Mouse (Mus musculus) C2C12 (cell line): ENCODE data around the gene Ap1m1. TPM values are rescaled to one million over a fixed set of nuclear protein-coding genes. Genes with fewer than 3 reads are reported as not detected.
A peak's percentile ranks its signal among the peaks of the same experiment; 100 is the strongest.

Experiments
- H3K27me3 ChIP-seq: one replicate; pipeline ENCODE4 v1.6.1; 2011; ENCODE audit not compliant: control insufficient read depth, insufficient read depth, insufficient read length
- H3K36me3 ChIP-seq: one replicate; pipeline ENCODE4 v1.6.1; 2011; ENCODE audit not compliant: control insufficient read depth, insufficient read depth
- H3K4me3 ChIP-seq: one replicate; pipeline ENCODE4 v1.5.1; 2011; ENCODE audit warnings: mild to moderate bottlenecking, control low read depth; ENCODE audit not compliant: poor library complexity, insufficient read depth, severe bottlenecking
- H3K79me2 ChIP-seq: one replicate; pipeline ENCODE4 v1.6.1; 2011; ENCODE audit not compliant: control insufficient read depth, insufficient read depth
- H3K79me3 ChIP-seq: one replicate; pipeline ENCODE4 v1.6.1; 2011; ENCODE audit warnings: low read depth, control low read depth
- H3ac ChIP-seq: one replicate; pipeline ENCODE3; 2011; ENCODE audit warnings: low read depth; ENCODE audit not compliant: control insufficient read depth, insufficient read length
- CEBPB ChIP-seq: IDR thresholded peaks from one replicate; pipeline ENCODE4 v1.6.1; 2011; ENCODE audit warnings: low read depth, mild to moderate bottlenecking, control low read depth, moderate library complexity
- CTCF ChIP-seq: IDR thresholded peaks from one replicate; pipeline ENCODE4 v1.5.1; 2011; ENCODE audit not compliant: control insufficient read depth, insufficient read depth, insufficient read length
- FOSL1 ChIP-seq: IDR thresholded peaks from one replicate; pipeline ENCODE4 v1.8.0; 2011; ENCODE audit warnings: mild to moderate bottlenecking, low read length; ENCODE audit not compliant: poor library complexity, insufficient read depth, severe bottlenecking
- MAX ChIP-seq: IDR thresholded peaks from one replicate; pipeline ENCODE4 v1.6.1; 2011; ENCODE audit warnings: mild to moderate bottlenecking, control low read depth
- MYOD1 ChIP-seq: IDR thresholded peaks from one replicate; pipeline ENCODE4 v1.6.1; 2011; ENCODE audit warnings: low read depth; ENCODE audit not compliant: control insufficient read depth, insufficient read length
- MYOG ChIP-seq: IDR thresholded peaks from one replicate; pipeline ENCODE4 v1.6.1; 2011; ENCODE audit not compliant: control insufficient read depth, insufficient read length; ENCODE audit errors: extremely low read depth
- USF1 ChIP-seq: IDR thresholded peaks from one replicate; pipeline ENCODE4 v1.6.1; 2011; ENCODE audit warnings: low read depth, mild to moderate bottlenecking, control low read depth, moderate library complexity
- long read RNA-seq, 2 experiments: library from polyadenylated mRNA; unstranded; transcript quantifications; one replicate each; pipeline ENCODE4 v2.0.0; 2019 to 2020
- polyA plus RNA-seq: library from polyadenylated mRNA; unstranded; fragments of >200 nt; fragmentation: generic; extraction: Trizol; gene quantifications from one replicate; pipeline ENCODE4 v1.2.1, GENCODE M21; 2012; ENCODE audit warnings: missing spikeins

Gene Ap1m1
- polyA plus RNA-seq, result 77.7 TPM
- long read RNA-seq, experiment 1, transcript Ap1m1-201 (12 exons, 2,084 nt), result major isoform, 103 of 126 reads
- long read RNA-seq, experiment 1, partial matches to known transcripts, result 7 of 126 reads
- long read RNA-seq, experiment 1, other reads (novel, unspliced or antisense), result 16 of 126 reads
- long read RNA-seq, experiment 2, transcript Ap1m1-201 (12 exons, 2,084 nt), result major isoform, 671 of 708 reads
- long read RNA-seq, experiment 2, partial matches to known transcripts, result 6 of 708 reads
- long read RNA-seq, experiment 2, other reads (novel, unspliced or antisense), result 31 of 708 reads

GRCm38 (mm10) chr8:72239499-72240402, at the start of gene Ap1m1:
TSS of gene Ap1m1 (plus strand) at chr8:72240018.
- Histone ChIP-seq H3K79me2 (peaks cover 39% of the 10 kb centered on the region), H3K36me3 (no peaks in the 10 kb centered on the region), H3K27me3 (no peaks in the 10 kb centered on the region), H3K4me3 (peak within 1 kb of the TSS; percentile 69), H3K79me3 (peaks cover 26% of the 10 kb centered on the region), H3ac (peak within 1 kb of the TSS; percentile 97)
- TF ChIP-seq MAX (peak; percentile 75), CTCF (peak; percentile 39), FOSL1 (no peak), CEBPB (no peak), MYOD1 (peak; percentile 16), USF1 (no peak)

DNA sequence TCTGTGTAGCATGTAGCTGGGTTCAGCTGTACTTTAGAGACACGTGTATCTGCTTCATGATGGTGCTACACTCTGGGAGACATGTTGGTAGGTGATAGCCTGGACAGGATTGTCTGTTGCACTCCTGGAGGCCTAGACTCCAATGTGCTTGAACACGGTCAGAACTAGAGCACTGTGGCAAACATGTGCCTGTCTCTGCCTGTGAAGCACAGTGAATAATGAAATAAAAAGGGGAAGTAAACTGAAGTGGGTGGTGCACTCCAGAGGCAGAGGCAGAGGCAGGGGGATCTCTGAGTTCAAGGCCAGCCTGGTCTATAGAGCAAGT, 49.6 kb upstream of the Ap1m1 start:
- H3K79me2 ChIP-seq, result no peaks in the 10 kb centered on the region
- H3K27me3 ChIP-seq, result no peaks in the 10 kb centered on the region
- H3K79me3 ChIP-seq, result no peaks in the 10 kb centered on the region
- TF ChIP-seq CEBPB, result no peak
- TF ChIP-seq USF1, result no peak
- TF ChIP-seq CTCF, result no peak
- TF ChIP-seq MAX, result no peak
- TF ChIP-seq MYOG, result no peak
- TF ChIP-seq MYOD1, result no peak
- TF ChIP-seq FOSL1, result no peak
- H3K36me3 ChIP-seq, result no peaks in the 10 kb centered on the region
- H3ac ChIP-seq, result no peak overlapping the region
- H3K4me3 ChIP-seq, result no peak overlapping the region

DNA sequence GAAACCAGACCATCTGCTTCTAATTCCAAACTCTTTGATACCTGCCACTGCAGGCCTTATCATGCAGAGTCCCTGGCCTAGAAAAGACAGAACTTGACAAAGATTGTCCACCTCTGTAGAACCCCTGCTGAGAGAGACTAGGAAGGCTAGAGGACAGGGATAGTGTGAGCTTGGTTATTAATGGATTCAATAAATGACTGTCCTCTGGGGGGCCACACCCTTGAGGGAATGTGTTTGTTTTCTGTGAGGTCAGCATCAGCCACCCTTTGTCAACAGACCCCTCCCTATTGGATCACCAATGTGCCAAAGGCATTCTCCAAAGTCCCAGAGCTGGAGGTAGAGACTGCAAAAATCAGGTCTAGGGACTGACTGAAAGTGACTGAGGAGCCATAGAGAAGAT, 47.8 kb upstream of the Ap1m1 start:
- Histone ChIP-seq H3K27me3 (no peaks in the 10 kb centered on the region), H3K36me3 (no peaks in the 10 kb centered on the region), H3K79me3 (no peaks in the 10 kb centered on the region), H3K4me3 (no peak overlapping the region), H3ac (no peak overlapping the region), H3K79me2 (no peaks in the 10 kb centered on the region)
- TF ChIP-seq CTCF, result no peak
- no peak for TF ChIP-seq FOSL1
- TF ChIP-seq CEBPB, result no peak

- no peaks in the 10 kb centered on the region for H3K36me3 ChIP-seq
- no peak for TF ChIP-seq MAX
- TF ChIP-seq MYOG, result no peak
- TF ChIP-seq FOSL1, result no peak
- no peak for TF ChIP-seq USF1
- TF ChIP-seq MYOD1, result no peak
- no peak for TF ChIP-seq CTCF
- TF ChIP-seq CEBPB, result no peak
- no peak overlapping the region for H3ac ChIP-seq
- no peaks in the 10 kb centered on the region for H3K27me3 ChIP-seq
- H3K4me3 ChIP-seq, result no peak overlapping the region
- H3K79me2 ChIP-seq, result no peaks in the 10 kb centered on the region
- no peaks in the 10 kb centered on the region for H3K79me3 ChIP-seq
Measured at GRCm38 (mm10) chr8:72197997-72198396, 41.8 kb upstream of the Ap1m1 start.

- Histone ChIP-seq H3K79me3 (no peaks in the 10 kb centered on the region), H3ac (no peak overlapping the region), H3K79me2 (no peaks in the 10 kb centered on the region), H3K4me3 (no peak overlapping the region), H3K27me3 (peaks cover 14% of the 10 kb centered on the region), H3K36me3 (no peaks in the 10 kb centered on the region)
- TF ChIP-seq FOSL1 (no peak), CEBPB (no peak), MYOG (no peak), MYOD1 (no peak), USF1 (no peak), CTCF (no peak), MAX (no peak)
Measured at GRCm38 (mm10) chr8:72208582-72208981, 31.2 kb upstream of the Ap1m1 start.

DNA sequence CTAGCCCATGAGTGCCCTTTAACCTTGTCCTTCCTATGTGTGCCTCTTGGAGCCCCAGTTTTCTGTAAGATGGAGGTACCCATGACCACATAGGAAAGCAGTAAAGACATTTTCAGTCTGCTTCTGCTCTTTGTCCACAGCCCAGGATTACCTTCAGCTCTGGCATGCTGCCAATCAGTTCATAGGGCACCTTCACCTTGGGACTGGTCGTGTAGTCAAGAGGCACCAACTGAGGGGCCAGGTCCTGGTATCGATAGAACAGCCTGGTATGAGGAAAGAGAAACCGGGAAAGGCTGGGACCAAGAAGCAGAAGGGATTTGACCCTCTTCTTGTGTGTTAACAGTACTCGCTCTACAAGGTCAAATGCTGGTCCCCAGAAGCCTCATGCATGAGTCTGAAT, 29.6 kb upstream of the Ap1m1 start:
- Histone ChIP-seq H3ac (no peak overlapping the region), H3K4me3 (no peak overlapping the region), H3K36me3 (no peaks in the 10 kb centered on the region), H3K79me3 (no peaks in the 10 kb centered on the region), H3K27me3 (peaks cover 22% of the 10 kb centered on the region), H3K79me2 (no peaks in the 10 kb centered on the region)
- TF ChIP-seq USF1, result no peak
- no peak for TF ChIP-seq FOSL1
- no peak for TF ChIP-seq CTCF
